Mouse (Mus musculus) midbrain, postnatal 0 days (tissue): Measurements from ENCODE around the gene Npas3. TPM values are rescaled to one million over a fixed set of nuclear protein-coding genes. Genes with fewer than 3 reads are reported as not detected.

Experiments used
- ATAC-seq: fragments of 200-750 bp; cut with Nextera tagmentation; 2 replicates; pipeline ENCODE4 v1.8.0; 2017; ENCODE audit warnings: moderate number of reproducible peaks, mild to moderate bottlenecking, moderate TSS enrichment, moderate library complexity; ENCODE audit not compliant: low FRiP score
- DNase-seq: peaks from one replicate; pipeline ENCODE4 v3.0.0-alpha.2; 2015; ENCODE audit warnings: low spot score
- H3K27ac ChIP-seq: fragments of 300-500 bp; sonication (generic); 2 replicates; pipeline ENCODE4 v1.5.1; 2014; ENCODE audit warnings: low read depth, mild to moderate bottlenecking, low read length, mixed read lengths
- H3K27me3 ChIP-seq: fragments of 300-500 bp; sonication (generic); 2 replicates; pipeline ENCODE4 v1.6.1; 2014; ENCODE audit warnings: low read length, control low read depth, mixed read lengths; ENCODE audit not compliant: insufficient read depth
- H3K36me3 ChIP-seq: fragments of 300-500 bp; sonication (generic); 2 replicates; pipeline ENCODE4 v1.6.1; 2014; ENCODE audit warnings: low read length, control low read depth, mixed read lengths; ENCODE audit not compliant: insufficient read depth
- H3K4me1 ChIP-seq: fragments of 300-500 bp; sonication (generic); 2 replicates; pipeline ENCODE4 v1.6.1; 2014; ENCODE audit warnings: mild to moderate bottlenecking, control low read depth, antibody characterized with exemption, low read length, mixed read lengths; ENCODE audit not compliant: insufficient read depth
- H3K4me2 ChIP-seq: fragments of 300-500 bp; sonication (generic); 2 replicates; pipeline ENCODE4 v1.6.1; 2014; ENCODE audit warnings: low read depth, mild to moderate bottlenecking, low read length, mixed read lengths; ENCODE audit not compliant: poor library complexity, severe bottlenecking
- H3K4me3 ChIP-seq: fragments of 300-500 bp; sonication (generic); 2 replicates; pipeline ENCODE4 v1.5.1; 2014; ENCODE audit warnings: low read depth, mild to moderate bottlenecking, low read length, moderate library complexity
- H3K9ac ChIP-seq: fragments of 300-500 bp; sonication (generic); replicated peaks from 2 replicates; pipeline ENCODE4 v1.6.1; 2014; ENCODE audit warnings: mild to moderate bottlenecking, low read length, moderate library complexity, mixed read lengths; ENCODE audit not compliant: poor library complexity, severe bottlenecking
- H3K9me3 ChIP-seq: fragments of 300-500 bp; sonication (generic); 2 replicates; pipeline ENCODE4 v1.6.1; 2016; ENCODE audit warnings: low read length, control low read depth
- CTCF ChIP-seq: IDR thresholded peaks from 2 replicates; pipeline ENCODE4 v1.5.1; 2016; ENCODE audit warnings: antibody characterized with exemption, mild to moderate bottlenecking
- WGBS: fragments of 180-500 bp; shearing (Covaris S2); extraction: QIAGEN DNeasy Blood & Tissue Kit; methylation state at CpG from one replicate; pipeline ENCODE4 v1.1.7; 2014; 5-methylcytosine and 5-hydroxymethylcytosine counted together
- polyA plus RNA-seq: library from polyadenylated mRNA; unstranded; fragments of >200 nt; fragmentation: Nextera tagmentation; extraction: Ambion mirVana; gene quantifications from 2 replicates; pipeline ENCODE4 v1.2.1, GENCODE M21; 2015
- total RNA-seq: library from RNA; depleted of rRNA; stranded (reverse); fragments of >200 nt; gene quantifications from 2 replicates; pipeline ENCODE4 v1.2.3, GENCODE M21; 2014

The Npas3 gene
- total and polyA plus RNA-seq, 2 experiments from 2014 or later, result 34.2 to 53.8 TPM

GRCm38 (mm10) chr12:53948826-53949225 lies 700.3 kb downstream of the Npas3 start:
- Histone ChIP-seq H3K4me2 (no peak overlapping the region), H3K4me1 (no peaks in the 10 kb centered on the region), H3K27ac (no peak overlapping the region), H3K9ac (no peak overlapping the region), H3K9me3 (no peaks in the 10 kb centered on the region), H3K27me3 (no peaks in the 10 kb centered on the region), H3K36me3 (no peaks in the 10 kb centered on the region), H3K4me3 (no peak overlapping the region)
- no peak for ATAC-seq
- WGBS, result 82% methylated on average over 2 of the region's 2 CpGs
- no peak for TF ChIP-seq CTCF
- no peak for DNase-seq

- Histone ChIP-seq H3K9ac (no peak overlapping the region), H3K4me1 (no peaks in the 10 kb centered on the region), H3K27me3 (no peaks in the 10 kb centered on the region), H3K4me3 (no peak overlapping the region), H3K27ac (no peak overlapping the region), H3K9me3 (no peaks in the 10 kb centered on the region), H3K4me2 (no peak overlapping the region), H3K36me3 (no peaks in the 10 kb centered on the region)
- TF ChIP-seq CTCF, result no peak
- 32% methylated on average over 7 of the region's 7 CpGs for WGBS
- DNase-seq, result no peak
- no peak for ATAC-seq
These were observed 713.5 kb downstream of the Npas3 start for GRCm38 (mm10) chr12:53962004-53962403.

GRCm38 (mm10) chr12:53963534-53963933 lies 715.1 kb downstream of the Npas3 start:
- H3K4me1 ChIP-seq, result no peaks in the 10 kb centered on the region
- no peak for TF ChIP-seq CTCF
- H3K4me3 ChIP-seq, result no peak overlapping the region
- ATAC-seq (no peak), DNase-seq (no peak)
- H3K36me3 ChIP-seq, result no peaks in the 10 kb centered on the region
- no peaks in the 10 kb centered on the region for H3K9me3 ChIP-seq
- H3K4me2 ChIP-seq, result no peak overlapping the region
- no peak overlapping the region for H3K27ac ChIP-seq
- no peaks in the 10 kb centered on the region for H3K27me3 ChIP-seq
- no peak overlapping the region for H3K9ac ChIP-seq
- WGBS, result 89% methylated on average over 5 of the region's 5 CpGs

- DNase-seq (no peak), ATAC-seq (no peak)
- no peak overlapping the region for H3K4me2 ChIP-seq
- H3K36me3 ChIP-seq, result no peaks in the 10 kb centered on the region
- WGBS, result 63% methylated on average over 10 of the region's 10 CpGs
- H3K9me3 ChIP-seq, result no peaks in the 10 kb centered on the region
- H3K27ac ChIP-seq, result no peak overlapping the region
- no peaks in the 10 kb centered on the region for H3K27me3 ChIP-seq
- H3K4me1 ChIP-seq, result 0 out of 2 replicates have a peak, but pooled peaks cover 3% of the 10 kb centered on the region
- no peak for TF ChIP-seq CTCF
- H3K9ac ChIP-seq, result no peak overlapping the region
- no peak overlapping the region for H3K4me3 ChIP-seq
These were observed 721.1 kb downstream of the Npas3 start for GRCm38 (mm10) chr12:53969378-53970174.

GRCm38 (mm10) chr12:53970721-53971120 lies 722.2 kb downstream of the Npas3 start:
- WGBS, result 92% methylated on average over 7 of the region's 7 CpGs

GRCm38 (mm10) chr12:53973414-53973813 lies 724.9 kb downstream of the Npas3 start:
- no peak for TF ChIP-seq CTCF
- H3K27ac ChIP-seq, result no peak overlapping the region

More at GRCm38 (mm10) chr12:53970721-53971120, 722.2 kb downstream of the Npas3 start:
- no peak overlapping the region for H3K4me3 ChIP-seq
- H3K27ac ChIP-seq, result no peak overlapping the region
- no peak overlapping the region for H3K4me2 ChIP-seq
- 0 out of 2 replicates have a peak, but pooled peaks cover 3% of the 10 kb centered on the region for H3K4me1 ChIP-seq
- no peaks in the 10 kb centered on the region for H3K36me3 ChIP-seq
- H3K9ac ChIP-seq, result no peak overlapping the region
- no peak for TF ChIP-seq CTCF
- no peaks in the 10 kb centered on the region for H3K27me3 ChIP-seq
- ATAC-seq, result no peak
- H3K9me3 ChIP-seq, result no peaks in the 10 kb centered on the region
- no peak for DNase-seq

More at GRCm38 (mm10) chr12:53973414-53973813, 724.9 kb downstream of the Npas3 start:
- no peaks in the 10 kb centered on the region for H3K27me3 ChIP-seq
- no peaks in the 10 kb centered on the region for H3K36me3 ChIP-seq
- WGBS, result 65% methylated on average over 6 of the region's 6 CpGs
- DNase-seq (no peak), ATAC-seq (no peak)
- H3K4me2 ChIP-seq, result no peak overlapping the region
- H3K9me3 ChIP-seq, result no peaks in the 10 kb centered on the region
- H3K4me1 ChIP-seq, result peaks cover 5% of the 10 kb centered on the region; the same call in 1 of the 2 replicates
- H3K9ac ChIP-seq, result no peak overlapping the region
- H3K4me3 ChIP-seq, result no peak overlapping the region
